Mouse (Mus musculus) heart, embryonic 16.5 days (tissue): ENCODE measurements around the gene Cacnb3. TPM values are rescaled to one million over a fixed set of nuclear protein-coding genes. Genes with fewer than 3 reads are reported as not detected.

Experiments
- ATAC-seq: fragments of 200-750 bp; cut with Nextera tagmentation; replicated peaks from 2 replicates; pipeline ENCODE4 v1.8.0; 2017; ENCODE audit warnings: moderate number of reproducible peaks; ENCODE audit not compliant: insufficient read depth, low FRiP score; ENCODE audit errors: extremely low read depth
- H3K27ac ChIP-seq: fragments of 300-500 bp; sonication (generic); 2 replicates; pipeline ENCODE4 v1.5.1; 2014; ENCODE audit warnings: mild to moderate bottlenecking, low read length, control low read depth, moderate library complexity
- H3K27me3 ChIP-seq: fragments of 300-500 bp; sonication (generic); 2 replicates; pipeline ENCODE4 v1.6.1; 2014; ENCODE audit warnings: low read length, mixed read lengths; ENCODE audit not compliant: control insufficient read depth, insufficient read depth
- H3K36me3 ChIP-seq: fragments of 300-500 bp; sonication (generic); 2 replicates; pipeline ENCODE4 v1.6.1; 2014; ENCODE audit not compliant: control insufficient read depth, insufficient read depth
- H3K4me1 ChIP-seq: fragments of 300-500 bp; sonication (generic); 2 replicates; pipeline ENCODE4 v1.6.1; 2014; ENCODE audit warnings: low read length, mixed read lengths; ENCODE audit not compliant: control insufficient read depth, insufficient read depth
- H3K4me2 ChIP-seq: fragments of 300-500 bp; sonication (generic); 2 replicates; pipeline ENCODE4 v1.6.1; 2014; ENCODE audit warnings: low read depth, mild to moderate bottlenecking, control low read depth, low read length
- H3K4me3 ChIP-seq: fragments of 300-500 bp; sonication (generic); 2 replicates; pipeline ENCODE4 v1.5.1; 2014; ENCODE audit warnings: mild to moderate bottlenecking, control low read depth, low read length
- H3K9ac ChIP-seq: fragments of 300-500 bp; sonication (generic); 2 replicates; pipeline ENCODE4 v1.6.1; 2014; ENCODE audit warnings: low read length, control low read depth
- H3K9me3 ChIP-seq: fragments of 300-500 bp; sonication (generic); replicated peaks from 2 replicates; pipeline ENCODE4 v1.6.1; 2016; ENCODE audit warnings: low read length; ENCODE audit not compliant: control insufficient read depth
- WGBS: fragments of 180-500 bp; shearing (Covaris S2); extraction: QIAGEN DNeasy Blood & Tissue Kit; methylation state at CpG from one replicate; pipeline ENCODE4 v1.1.7; 2014; 5-methylcytosine and 5-hydroxymethylcytosine counted together
- polyA plus RNA-seq: library from polyadenylated mRNA; unstranded; fragments of >200 nt; fragmentation: Nextera tagmentation; extraction: Ambion mirVana; gene quantifications from 2 replicates; pipeline ENCODE4 v1.2.1, GENCODE M21; 2015

The Cacnb3 gene
- polyA plus RNA-seq, 1 experiment from 2014 or later, result 8.2 TPM

DNA sequence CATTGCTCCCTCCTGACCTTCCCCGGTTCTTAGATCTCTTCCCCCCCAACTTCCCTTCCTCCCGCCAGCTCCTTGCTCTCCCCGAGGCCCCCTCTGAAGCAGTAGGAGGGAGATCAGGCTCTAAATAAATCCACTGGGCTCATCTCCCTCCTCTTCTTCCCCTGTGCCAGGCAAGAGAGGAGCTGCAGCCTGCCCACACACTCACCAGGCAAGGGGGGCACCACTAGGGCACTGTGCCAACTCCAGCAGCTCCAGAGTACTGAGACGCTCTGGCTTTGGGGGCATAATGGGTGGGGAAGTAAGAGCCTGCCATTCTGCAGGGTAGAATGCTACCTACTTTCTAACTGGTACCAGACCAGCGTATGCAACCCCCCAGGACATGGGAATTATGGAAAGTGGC lies 5.9 kb downstream of the Cacnb3 start:
- Histone ChIP-seq H3K4me1 (peaks cover 33% of the 10 kb centered on the region), H3K36me3 (no peaks in the 10 kb centered on the region), H3K9ac (no peak overlapping the region), H3K4me2 (no peak overlapping the region), H3K27ac (no peak overlapping the region), H3K9me3 (no peaks in the 10 kb centered on the region), H3K4me3 (no peak overlapping the region), H3K27me3 (peaks cover 31% of the 10 kb centered on the region)
- WGBS, result 56% methylated on average over 5 of the region's 5 CpGs
- ATAC-seq, result no peak

DNA sequence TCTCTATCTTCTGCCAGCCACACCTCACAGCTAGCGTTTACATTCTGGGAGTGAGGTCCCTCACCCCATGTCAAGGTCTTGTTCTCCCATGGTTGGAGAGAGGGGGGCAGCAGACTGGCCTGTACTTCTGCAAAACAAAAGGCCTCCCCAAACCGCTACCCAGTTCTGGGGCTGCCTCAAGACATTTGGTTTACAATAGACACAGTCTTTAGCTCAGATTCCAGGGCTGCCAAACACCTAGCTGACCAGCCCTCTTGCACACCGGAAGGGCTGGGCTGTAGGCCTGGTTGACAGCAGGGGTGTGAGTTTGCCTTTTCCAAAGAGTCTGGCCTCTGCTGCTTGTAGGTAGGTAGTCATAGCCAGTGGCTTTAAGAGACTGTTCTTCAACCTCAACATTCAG lies 6.5 kb downstream of the Cacnb3 start:
- ATAC-seq, result no peak
- Histone ChIP-seq H3K36me3 (no peaks in the 10 kb centered on the region), H3K4me3 (no peak overlapping the region), H3K9ac (no peak overlapping the region), H3K27ac (no peak overlapping the region), H3K4me1 (peaks cover 27% of the 10 kb centered on the region), H3K27me3 (peaks cover 27% of the 10 kb centered on the region), H3K9me3 (no peaks in the 10 kb centered on the region), H3K4me2 (no peak overlapping the region)
- 64% methylated on average over 3 of the region's 3 CpGs for WGBS

DNA sequence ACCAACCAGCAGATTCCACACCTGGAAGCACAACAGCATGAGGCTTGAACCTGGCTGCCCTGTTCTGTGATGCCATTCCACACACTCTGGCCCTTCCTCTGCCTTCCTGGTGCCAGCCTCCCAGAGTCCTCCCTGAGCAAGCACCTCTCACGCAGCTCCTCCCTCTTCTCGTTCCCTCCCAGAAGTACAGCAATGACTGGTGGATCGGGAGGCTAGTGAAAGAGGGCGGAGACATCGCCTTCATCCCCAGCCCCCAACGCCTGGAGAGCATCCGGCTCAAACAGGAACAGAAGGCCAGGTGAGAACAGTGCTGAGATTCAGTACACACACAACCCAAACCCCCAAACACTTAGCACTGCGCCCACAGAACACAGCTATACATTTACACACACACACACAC lies 9.5 kb downstream of the Cacnb3 start:
- 38% methylated on average over 8 of the region's 8 CpGs for WGBS
- no peaks in the 10 kb centered on the region for H3K9me3 ChIP-seq
- ATAC-seq, result no peak
- H3K4me1 ChIP-seq, result peaks cover 7% of the 10 kb centered on the region
- no peak overlapping the region for H3K9ac ChIP-seq
- no peak overlapping the region for H3K27ac ChIP-seq
- peaks cover 6% of the 10 kb centered on the region; the same call in 1 of the 2 replicates for H3K36me3 ChIP-seq
- H3K4me3 ChIP-seq, result no peak overlapping the region
- no peak overlapping the region for H3K4me2 ChIP-seq
- peaks cover 5% of the 10 kb centered on the region; the same call in 1 of the 2 replicates for H3K27me3 ChIP-seq

DNA sequence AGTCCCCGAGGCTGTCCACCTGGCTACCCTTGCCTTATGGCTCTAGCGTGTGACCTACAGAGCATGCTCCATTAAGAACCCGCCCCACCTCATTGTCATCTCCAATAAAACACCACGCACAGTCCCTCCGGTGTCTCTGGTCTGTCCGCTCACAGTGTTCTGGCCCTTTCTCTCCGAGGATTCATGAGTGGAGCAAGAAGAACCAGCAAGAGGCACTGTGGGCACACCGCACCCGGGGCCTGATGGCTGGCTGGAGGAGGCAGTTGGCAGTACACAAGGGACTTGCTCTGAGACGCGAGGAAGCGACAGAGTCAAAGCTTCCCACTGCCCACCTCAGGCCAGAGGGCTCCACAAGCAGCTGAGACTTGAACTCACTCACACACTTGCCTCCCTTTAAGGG lies 13.8 kb downstream of the Cacnb3 start:
- Histone ChIP-seq H3K27me3 (no peaks in the 10 kb centered on the region), H3K4me1 (no peaks in the 10 kb centered on the region), H3K36me3 (peaks cover 42% of the 10 kb centered on the region), H3K27ac (no peak overlapping the region), H3K9me3 (no peaks in the 10 kb centered on the region), H3K4me3 (no peak overlapping the region), H3K4me2 (no peak overlapping the region), H3K9ac (no peak overlapping the region)
- WGBS, result 83% methylated on average over 12 of the region's 12 CpGs
- ATAC-seq, result no peak

DNA sequence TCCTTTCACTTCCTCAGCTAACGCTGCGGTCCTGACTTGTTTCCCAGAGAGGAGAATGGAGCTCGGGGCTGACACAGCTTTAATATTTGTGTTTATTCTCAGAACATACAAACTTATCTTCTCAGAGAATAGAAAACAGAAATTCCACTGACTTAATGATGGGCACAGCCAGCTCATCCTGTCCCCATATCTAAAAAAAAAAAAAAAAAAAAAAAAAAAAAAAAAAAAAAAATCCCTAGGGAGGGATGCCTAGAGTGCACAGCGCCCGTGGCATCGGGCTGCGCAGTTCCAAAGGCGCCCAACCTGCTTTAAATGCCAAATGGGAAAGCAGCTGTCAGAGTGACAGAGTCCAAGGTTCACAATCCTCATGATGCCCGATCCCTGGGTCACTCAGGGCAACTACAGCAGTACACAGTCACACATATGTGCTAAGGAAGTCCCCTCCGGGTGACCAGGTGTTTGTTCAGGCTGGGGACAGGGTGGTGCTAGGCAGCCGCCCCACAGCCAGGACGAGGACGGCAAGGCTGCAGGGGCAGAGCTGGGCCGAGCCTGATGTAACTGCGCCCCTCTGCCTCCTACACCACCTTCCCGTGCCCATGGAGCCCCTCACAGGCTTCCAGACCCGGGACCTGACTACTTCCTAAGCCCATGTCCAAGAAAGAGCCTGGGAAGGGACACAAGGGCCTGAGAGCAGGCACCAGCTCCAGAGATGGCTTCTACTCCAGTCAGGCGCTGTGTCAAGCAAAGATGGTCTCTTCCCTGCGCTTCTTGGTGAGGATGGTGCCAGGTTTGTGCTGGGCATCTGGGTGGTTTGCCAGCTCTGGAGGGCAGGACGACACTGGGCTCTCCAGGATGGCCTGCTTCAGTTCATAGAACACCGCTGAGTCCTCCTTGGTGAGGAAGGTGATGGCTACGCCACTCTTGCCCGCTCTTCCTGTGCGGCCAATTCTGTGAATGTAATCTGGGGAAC lies 14.7 kb downstream of the Cacnb3 start:
- 87% methylated on average over 24 of the region's 24 CpGs for WGBS
- no peak overlapping the region for H3K4me2 ChIP-seq

DNA sequence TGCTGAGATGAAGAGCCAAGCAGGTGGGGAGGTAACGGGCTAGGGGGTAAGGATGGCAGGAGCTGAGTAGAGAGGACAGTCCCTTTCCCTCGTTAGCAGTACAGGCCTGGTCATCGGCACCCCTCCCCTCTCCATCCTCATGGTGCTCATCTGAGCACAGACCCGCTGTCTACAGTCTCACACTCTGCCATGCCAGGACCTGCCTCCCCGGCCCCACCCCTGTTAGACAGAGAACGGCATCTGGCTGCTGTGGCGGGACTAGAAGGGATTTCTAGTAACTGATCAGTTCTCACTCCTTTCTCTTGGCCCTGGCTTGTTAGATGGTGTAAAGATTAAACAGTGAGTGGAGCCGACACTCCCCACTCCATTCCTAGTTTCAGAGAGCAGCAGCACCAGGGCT lies 16.1 kb downstream of the Cacnb3 start:
- H3K27ac ChIP-seq, result no peak overlapping the region
- H3K27me3 ChIP-seq, result no peaks in the 10 kb centered on the region
- no peak overlapping the region for H3K9ac ChIP-seq
- no peaks in the 10 kb centered on the region for H3K4me1 ChIP-seq
- no peak overlapping the region for H3K4me3 ChIP-seq
- no peak for ATAC-seq
- H3K4me2 ChIP-seq, result no peak overlapping the region
- H3K9me3 ChIP-seq, result no peaks in the 10 kb centered on the region
- WGBS, result 77% methylated on average over 8 of the region's 8 CpGs
- peaks cover 64% of the 10 kb centered on the region for H3K36me3 ChIP-seq

More for the DNA sequence above, 14.7 kb downstream of the Cacnb3 start:
- no peaks in the 10 kb centered on the region for H3K27me3 ChIP-seq
- no peak overlapping the region for H3K4me3 ChIP-seq
- no peak overlapping the region for H3K27ac ChIP-seq
- peaks cover 51% of the 10 kb centered on the region for H3K36me3 ChIP-seq
- no peaks in the 10 kb centered on the region for H3K9me3 ChIP-seq
- no peaks in the 10 kb centered on the region for H3K4me1 ChIP-seq
- H3K9ac ChIP-seq, result no peak overlapping the region
- no peak for ATAC-seq

DNA sequence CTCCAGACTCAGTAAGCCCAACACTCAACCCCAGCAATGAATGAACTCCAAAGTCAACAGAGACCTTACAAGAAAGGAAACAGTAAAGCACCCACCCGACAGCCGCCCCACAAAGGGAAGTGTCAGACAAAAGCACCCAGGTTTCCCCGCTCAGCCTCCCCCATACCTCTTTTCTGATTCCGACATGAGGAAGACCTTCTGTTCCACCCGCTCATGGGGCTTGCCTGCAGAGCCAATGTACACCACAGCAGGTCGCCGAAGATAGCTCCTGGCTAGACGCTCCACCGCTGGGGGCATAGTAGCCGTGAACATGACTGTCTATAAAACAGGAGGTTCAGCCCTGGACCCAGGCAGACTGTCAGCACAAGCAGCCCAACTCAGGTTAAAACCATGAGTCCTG lies 16.7 kb downstream of the Cacnb3 start:
- H3K36me3 ChIP-seq, result peaks cover 70% of the 10 kb centered on the region
- H3K4me2 ChIP-seq, result no peak overlapping the region
- no peak overlapping the region for H3K9ac ChIP-seq
- no peaks in the 10 kb centered on the region for H3K27me3 ChIP-seq
- no peak overlapping the region for H3K4me3 ChIP-seq
- H3K9me3 ChIP-seq, result no peaks in the 10 kb centered on the region
- no peaks in the 10 kb centered on the region for H3K4me1 ChIP-seq
- no peak overlapping the region for H3K27ac ChIP-seq
- ATAC-seq, result no peak
- WGBS, result 83% methylated on average over 10 of the region's 10 CpGs

DNA sequence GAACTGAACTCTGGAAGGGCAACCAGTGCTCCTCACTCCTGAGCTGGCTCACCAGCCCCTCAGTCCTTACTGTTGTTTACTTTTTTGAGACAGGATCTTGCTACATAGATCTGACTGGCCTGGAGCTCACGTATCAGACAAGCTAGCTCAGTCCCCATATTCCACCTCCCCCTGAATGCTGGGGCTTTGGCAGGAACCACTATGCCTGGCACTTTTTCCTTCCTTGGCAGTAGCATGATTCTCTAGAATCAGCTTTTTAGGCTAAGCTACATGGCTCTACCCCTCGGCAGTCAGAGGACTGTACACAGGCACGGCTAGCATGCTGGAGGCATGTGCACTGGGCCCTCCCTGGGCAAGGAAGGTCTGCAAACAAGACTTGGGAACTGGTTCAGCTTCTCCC lies 17.4 kb downstream of the Cacnb3 start:
- Histone ChIP-seq H3K9ac (no peak overlapping the region), H3K27me3 (no peaks in the 10 kb centered on the region), H3K4me3 (no peak overlapping the region), H3K27ac (no peak overlapping the region), H3K4me2 (no peak overlapping the region), H3K36me3 (peaks cover 77% of the 10 kb centered on the region), H3K4me1 (no peaks in the 10 kb centered on the region), H3K9me3 (no peaks in the 10 kb centered on the region)
- no peak for ATAC-seq
- WGBS, result 96% methylated on average over 3 of the region's 3 CpGs

DNA sequence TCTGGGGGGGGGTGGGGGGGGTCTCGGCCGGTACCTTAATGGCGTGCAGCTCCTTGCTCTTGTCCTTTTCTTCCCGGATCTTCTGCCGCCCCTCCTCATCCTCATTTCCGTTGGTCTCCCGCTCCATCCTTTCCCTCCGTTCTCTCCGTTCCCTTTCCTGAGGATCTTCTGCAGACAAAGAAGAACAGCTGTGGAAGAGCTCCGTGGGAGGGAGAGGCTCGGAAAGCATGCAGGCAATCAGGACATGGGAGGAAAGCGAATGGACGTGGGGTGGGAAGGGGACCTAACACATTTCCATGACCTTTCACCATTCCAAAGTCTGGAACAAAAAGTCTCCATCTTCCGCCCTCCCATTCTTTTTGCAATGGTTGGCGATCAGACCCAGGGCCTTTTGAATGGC lies 20.8 kb downstream of the Cacnb3 start:
- no peak overlapping the region for H3K4me2 ChIP-seq
- H3K27ac ChIP-seq, result no peak overlapping the region
- no peaks in the 10 kb centered on the region for H3K4me1 ChIP-seq
- ATAC-seq, result no peak
- 90% methylated on average over 15 of the region's 15 CpGs for WGBS
- H3K9ac ChIP-seq, result no peak overlapping the region
- H3K9me3 ChIP-seq, result no peaks in the 10 kb centered on the region
- H3K36me3 ChIP-seq, result peaks cover 88% of the 10 kb centered on the region
- no peak overlapping the region for H3K4me3 ChIP-seq
- H3K27me3 ChIP-seq, result no peaks in the 10 kb centered on the region
